Mouse (Mus musculus) forebrain, embryonic 10.5 days (tissue): Measurements from ENCODE around the gene Hoxd8. TPM values are rescaled to one million over a fixed set of nuclear protein-coding genes. Genes with fewer than 3 reads are reported as not detected.
A peak's percentile ranks its signal among the peaks of the same experiment; 100 is the strongest.

Experiments
- DNase-seq: peaks from one replicate; pipeline ENCODE4 v3.0.0-alpha.2; 2017; ENCODE audit warnings: low spot score; ENCODE audit errors: extremely low spot score
- H3K27ac ChIP-seq: fragments of 300-500 bp; sonication (generic); 2 replicates; pipeline ENCODE4 v1.5.1; 2016; ENCODE audit warnings: mild to moderate bottlenecking
- H3K27me3 ChIP-seq: fragments of 300-500 bp; sonication (generic); 2 replicates; pipeline ENCODE4 v1.6.1; 2016; ENCODE audit warnings: mild to moderate bottlenecking; ENCODE audit not compliant: poor library complexity, severe bottlenecking
- H3K36me3 ChIP-seq: fragments of 300-500 bp; sonication (generic); replicated peaks from 2 replicates; pipeline ENCODE4 v1.6.1; 2016; ENCODE audit warnings: mild to moderate bottlenecking, moderate library complexity
- H3K4me1 ChIP-seq: fragments of 300-500 bp; sonication (generic); 2 replicates; pipeline ENCODE4 v1.6.1; 2016
- H3K4me3 ChIP-seq: fragments of 300-500 bp; sonication (generic); 2 replicates; pipeline ENCODE4 v1.5.1; 2016; ENCODE audit warnings: mild to moderate bottlenecking, moderate library complexity
- H3K9me3 ChIP-seq: fragments of 300-500 bp; sonication (generic); 2 replicates; pipeline ENCODE4 v1.6.1; 2016; ENCODE audit warnings: mild to moderate bottlenecking, moderate library complexity
- WGBS: fragments of 180-500 bp; shearing (Covaris S2); methylation state at CpG from one replicate; pipeline ENCODE4 v1.1.7; 2016; 5-methylcytosine and 5-hydroxymethylcytosine counted together
- polyA plus RNA-seq: library from polyadenylated mRNA; unstranded; fragments of >200 nt; fragmentation: Nextera tagmentation; extraction: Ambion mirVana; gene quantifications from 2 replicates; pipeline ENCODE4 v1.2.1, GENCODE M21; 2016

The Hoxd8 gene
- not detected in 2 replicates for polyA plus RNA-seq

DNA sequence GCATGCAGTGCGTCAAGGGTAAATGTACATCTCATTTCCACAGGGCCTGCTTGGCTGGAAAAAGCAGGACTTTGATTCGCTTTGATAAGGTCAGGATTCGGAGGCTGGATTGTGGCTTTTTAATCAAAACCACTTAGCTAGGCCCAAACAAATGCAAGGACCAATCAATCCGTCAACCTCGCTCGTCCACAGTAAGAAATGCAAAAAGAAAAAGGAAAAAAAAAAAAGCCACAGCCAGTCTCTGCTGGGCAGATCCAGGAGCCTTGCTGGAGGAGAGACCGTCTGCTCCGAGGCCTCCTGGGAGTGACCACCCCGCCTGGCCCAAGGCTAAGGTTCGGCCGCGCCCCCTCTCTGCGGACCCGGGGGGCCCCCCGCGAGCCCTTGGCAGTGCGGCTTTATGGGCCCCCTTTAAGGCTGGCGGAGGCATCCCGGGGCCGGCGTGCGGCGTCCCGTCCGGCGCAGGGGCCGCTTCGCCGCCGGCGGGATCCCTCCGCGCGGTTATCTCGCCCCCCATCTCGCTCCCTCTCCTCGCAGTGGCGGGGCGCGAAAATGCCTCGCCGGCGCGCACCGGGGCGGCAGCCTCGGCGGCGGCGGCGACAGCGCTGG lies at the start of gene Hoxd8:
TSS of gene Hoxd8 (plus strand) at position 223 of the 606 bp plus-strand sequence.
- Histone ChIP-seq H3K27me3 (peaks cover 100% of the 10 kb centered on the region), H3K27ac (no peak within 1 kb of the TSS), H3K36me3 (no peaks in the 10 kb centered on the region), H3K9me3 (no peaks in the 10 kb centered on the region), H3K4me1 (peaks cover 16% of the 10 kb centered on the region), H3K4me3 (peak within 1 kb of the TSS; percentile 46)
- 0% methylated on average over 39 of the region's 52 CpGs for WGBS
- DNase-seq, result peak; percentile 55

GRCm38 (mm10) chr2:74654743-74655419 lies 49.5 kb upstream of the Hoxd8 start:
- Histone ChIP-seq H3K27me3 (peaks cover 100% of the 10 kb centered on the region), H3K27ac (no peak overlapping the region), H3K9me3 (0 out of 2 replicates have a peak, but pooled peaks cover 4% of the 10 kb centered on the region), H3K4me3 (peak overlapping the region; percentile 37; the same call in 1 of the 2 replicates), H3K36me3 (no peaks in the 10 kb centered on the region), H3K4me1 (peaks cover 17% of the 10 kb centered on the region)
- no peak for DNase-seq
- WGBS, result 3% methylated on average over 20 of the region's 20 CpGs

DNA sequence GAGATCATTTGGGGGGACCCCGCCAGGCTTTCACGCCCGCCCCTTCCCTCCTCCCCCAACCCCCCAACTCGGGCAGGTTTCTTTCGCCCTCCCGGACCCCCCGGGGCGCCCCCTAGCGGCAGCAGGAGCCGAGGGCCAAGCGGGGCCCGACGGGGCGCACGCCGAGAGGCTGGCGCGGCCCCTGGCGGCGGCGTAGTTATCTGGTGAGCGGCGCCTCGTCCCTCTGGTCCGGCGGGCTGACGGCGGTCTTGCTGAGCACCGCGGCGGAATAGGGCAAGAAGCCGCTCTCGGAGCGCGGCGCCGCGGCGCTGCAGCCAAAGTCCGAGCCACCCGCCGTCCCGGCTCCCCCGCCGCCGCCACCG lies 49.0 kb upstream of the Hoxd8 start:
- Histone ChIP-seq H3K4me3 (peak overlapping the region; percentile 37), H3K4me1 (peaks cover 17% of the 10 kb centered on the region), H3K36me3 (no peaks in the 10 kb centered on the region), H3K9me3 (0 out of 2 replicates have a peak, but pooled peaks cover 4% of the 10 kb centered on the region), H3K27me3 (peaks cover 100% of the 10 kb centered on the region), H3K27ac (no peak overlapping the region)
- 1% methylated on average over 45 of the region's 47 CpGs for WGBS
- no peak for DNase-seq

GRCm38 (mm10) chr2:74655821-74656631 lies 48.4 kb upstream of the Hoxd8 start:
- Histone ChIP-seq H3K36me3 (no peaks in the 10 kb centered on the region), H3K27ac (no peak overlapping the region), H3K27me3 (peaks cover 100% of the 10 kb centered on the region), H3K9me3 (0 out of 2 replicates have a peak, but pooled peaks cover 4% of the 10 kb centered on the region), H3K4me1 (peaks cover 17% of the 10 kb centered on the region), H3K4me3 (peak overlapping the region; percentile 37)
- WGBS, result under 1% methylated on average over 68 of the region's 69 CpGs
- DNase-seq, result peak; percentile 63

DNA sequence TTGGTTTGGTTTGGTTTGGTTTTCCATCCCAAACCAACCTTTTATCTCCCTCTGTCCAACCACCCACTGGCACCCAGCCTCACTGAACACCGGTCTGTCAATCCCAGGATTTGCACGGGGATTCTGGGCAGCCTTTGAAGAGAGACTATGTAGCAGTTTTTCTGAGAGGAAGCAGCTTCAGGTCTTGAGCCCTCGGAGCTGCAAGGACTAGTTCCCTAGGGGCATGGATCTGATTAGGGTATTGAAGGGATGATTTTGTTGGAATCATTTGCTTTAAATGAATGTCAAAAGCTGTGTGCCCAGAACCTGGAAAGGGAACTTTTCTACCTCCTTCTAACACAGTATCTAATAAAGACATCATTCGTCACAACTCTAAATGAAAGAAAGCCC lies 47.8 kb upstream of the Hoxd8 start:
- H3K4me3 ChIP-seq, result no peak overlapping the region
- H3K4me1 ChIP-seq, result peaks cover 18% of the 10 kb centered on the region
- peaks cover 100% of the 10 kb centered on the region for H3K27me3 ChIP-seq
- H3K9me3 ChIP-seq, result 0 out of 2 replicates have a peak, but pooled peaks cover 4% of the 10 kb centered on the region
- H3K36me3 ChIP-seq, result no peaks in the 10 kb centered on the region
- DNase-seq, result no peak
- no peak overlapping the region for H3K27ac ChIP-seq
- WGBS, result 2% methylated on average over 4 of the region's 4 CpGs

GRCm38 (mm10) chr2:74657251-74658023 lies 47.0 kb upstream of the Hoxd8 start:
- Histone ChIP-seq H3K27ac (no peak overlapping the region), H3K4me1 (peaks cover 20% of the 10 kb centered on the region), H3K9me3 (0 out of 2 replicates have a peak, but pooled peaks cover 4% of the 10 kb centered on the region), H3K27me3 (peaks cover 100% of the 10 kb centered on the region), H3K36me3 (no peaks in the 10 kb centered on the region), H3K4me3 (peak overlapping the region; percentile 15; the same call in 1 of the 2 replicates)
- 3% methylated on average over 62 of the region's 62 CpGs for WGBS
- DNase-seq, result peak; percentile 61

DNA sequence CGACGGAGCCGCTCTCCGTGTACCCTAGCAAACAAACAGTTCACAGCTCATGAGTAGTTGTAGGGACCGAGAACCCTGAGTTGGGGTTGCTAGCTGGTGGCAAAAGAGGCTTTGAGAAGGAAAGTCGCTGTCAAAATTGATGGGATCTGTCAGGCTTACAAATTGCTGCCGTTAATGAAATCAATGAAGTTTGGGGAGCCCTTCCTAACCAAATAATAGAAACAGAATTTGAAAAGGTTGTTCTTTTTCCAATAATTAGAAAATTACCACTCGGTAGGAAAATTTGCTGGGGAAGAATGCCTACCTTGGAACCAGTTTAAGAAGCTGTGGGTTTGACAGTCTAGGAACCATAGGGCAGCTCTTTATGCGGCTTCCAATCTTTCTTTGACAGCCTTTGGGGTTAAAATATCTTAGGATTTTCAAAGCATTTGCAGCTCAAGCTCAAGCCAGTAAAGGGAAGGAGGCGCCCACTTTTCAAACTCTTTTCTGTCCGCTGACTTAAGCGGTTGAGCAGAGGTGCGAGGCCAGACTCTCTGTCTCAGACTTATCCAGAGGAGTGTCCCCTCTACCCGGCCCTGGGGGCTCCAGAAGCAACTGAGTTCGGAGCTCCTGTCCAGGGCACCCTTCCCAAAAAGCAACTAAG lies 46.3 kb upstream of the Hoxd8 start:
- Histone ChIP-seq H3K4me3 (no peak overlapping the region), H3K4me1 (peaks cover 20% of the 10 kb centered on the region), H3K36me3 (no peaks in the 10 kb centered on the region), H3K9me3 (0 out of 2 replicates have a peak, but pooled peaks cover 4% of the 10 kb centered on the region), H3K27me3 (peaks cover 100% of the 10 kb centered on the region), H3K27ac (no peak overlapping the region)
- WGBS, result under 1% methylated on average over 15 of the region's 15 CpGs
- no peak for DNase-seq

DNA sequence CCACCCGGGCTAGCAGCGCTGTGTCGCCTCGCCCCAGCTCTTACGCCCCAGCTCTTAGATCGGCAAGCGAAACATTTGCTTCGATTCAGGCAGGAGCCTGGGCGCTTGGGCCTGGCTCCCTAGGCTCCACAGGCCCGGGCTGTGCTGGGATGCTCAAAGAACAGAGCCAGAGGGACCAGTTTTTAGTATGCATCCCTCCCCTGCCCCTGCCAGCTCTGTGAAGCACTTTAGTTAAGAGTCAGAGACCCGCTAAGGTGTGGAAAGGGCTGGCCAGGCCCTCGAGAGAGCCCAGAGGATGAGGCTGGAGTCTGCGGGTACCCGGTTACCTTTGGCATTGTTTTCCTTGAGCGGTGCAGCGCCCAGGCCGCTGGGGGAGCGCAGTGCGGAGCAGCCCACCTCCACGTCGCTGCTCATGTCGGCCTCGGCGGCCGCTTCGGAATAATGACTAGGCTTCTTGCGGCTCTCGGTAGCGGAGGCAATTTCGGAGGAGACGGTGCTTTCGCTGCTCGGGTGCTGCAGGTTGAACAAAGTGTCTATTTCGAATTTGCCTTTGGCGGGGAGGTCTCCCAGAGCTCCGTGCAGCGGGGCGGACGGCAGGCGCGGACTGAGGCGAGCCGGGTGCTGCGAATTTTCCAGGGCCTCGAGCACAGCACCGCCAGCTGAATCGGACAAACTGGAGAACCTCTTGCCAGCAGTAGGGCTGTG lies 45.6 kb upstream of the Hoxd8 start:
- Histone ChIP-seq H3K27me3 (peaks cover 100% of the 10 kb centered on the region), H3K4me3 (no peak overlapping the region), H3K36me3 (no peaks in the 10 kb centered on the region), H3K9me3 (0 out of 2 replicates have a peak, but pooled peaks cover 4% of the 10 kb centered on the region), H3K4me1 (peaks cover 20% of the 10 kb centered on the region), H3K27ac (no peak overlapping the region)
- DNase-seq, result peak; percentile 67
- under 1% methylated on average over 47 of the region's 47 CpGs for WGBS

DNA sequence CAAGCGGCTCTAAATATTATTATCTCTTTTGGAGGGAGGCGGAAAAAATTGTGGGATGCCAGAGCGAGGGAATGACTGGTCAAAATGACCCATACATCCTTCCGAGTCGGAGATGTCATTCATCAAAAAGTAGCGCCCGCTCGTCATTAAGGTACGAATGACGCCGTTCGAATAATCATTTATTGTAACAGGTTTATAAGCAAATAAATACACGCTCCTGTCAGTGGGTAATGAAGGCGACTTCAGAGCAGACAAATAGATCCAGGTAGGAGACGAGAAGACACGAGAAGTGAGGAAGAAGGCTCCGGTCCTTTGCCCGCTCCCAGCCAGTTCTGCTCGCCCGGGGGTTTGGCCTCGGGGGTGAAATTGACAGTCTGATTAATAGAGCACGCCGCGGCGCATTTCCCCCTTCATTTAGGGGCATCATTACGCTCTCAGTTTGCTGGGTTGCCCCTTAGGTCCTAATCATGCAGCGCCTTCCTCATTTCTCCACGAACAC lies 44.9 kb upstream of the Hoxd8 start, which contains the start of gene Evx2:
TSS of gene Evx2 (minus strand) at position 51 of the 499 bp plus-strand sequence.
- Histone ChIP-seq H3K36me3 (no peaks in the 10 kb centered on the region), H3K4me1 (peaks cover 20% of the 10 kb centered on the region), H3K9me3 (0 out of 2 replicates have a peak, but pooled peaks cover 4% of the 10 kb centered on the region), H3K27me3 (peaks cover 100% of the 10 kb centered on the region), H3K4me3 (no peak within 1 kb of the TSS), H3K27ac (no peak within 1 kb of the TSS)
- no peak for DNase-seq
- 3% methylated on average over 28 of the region's 28 CpGs for WGBS

DNA sequence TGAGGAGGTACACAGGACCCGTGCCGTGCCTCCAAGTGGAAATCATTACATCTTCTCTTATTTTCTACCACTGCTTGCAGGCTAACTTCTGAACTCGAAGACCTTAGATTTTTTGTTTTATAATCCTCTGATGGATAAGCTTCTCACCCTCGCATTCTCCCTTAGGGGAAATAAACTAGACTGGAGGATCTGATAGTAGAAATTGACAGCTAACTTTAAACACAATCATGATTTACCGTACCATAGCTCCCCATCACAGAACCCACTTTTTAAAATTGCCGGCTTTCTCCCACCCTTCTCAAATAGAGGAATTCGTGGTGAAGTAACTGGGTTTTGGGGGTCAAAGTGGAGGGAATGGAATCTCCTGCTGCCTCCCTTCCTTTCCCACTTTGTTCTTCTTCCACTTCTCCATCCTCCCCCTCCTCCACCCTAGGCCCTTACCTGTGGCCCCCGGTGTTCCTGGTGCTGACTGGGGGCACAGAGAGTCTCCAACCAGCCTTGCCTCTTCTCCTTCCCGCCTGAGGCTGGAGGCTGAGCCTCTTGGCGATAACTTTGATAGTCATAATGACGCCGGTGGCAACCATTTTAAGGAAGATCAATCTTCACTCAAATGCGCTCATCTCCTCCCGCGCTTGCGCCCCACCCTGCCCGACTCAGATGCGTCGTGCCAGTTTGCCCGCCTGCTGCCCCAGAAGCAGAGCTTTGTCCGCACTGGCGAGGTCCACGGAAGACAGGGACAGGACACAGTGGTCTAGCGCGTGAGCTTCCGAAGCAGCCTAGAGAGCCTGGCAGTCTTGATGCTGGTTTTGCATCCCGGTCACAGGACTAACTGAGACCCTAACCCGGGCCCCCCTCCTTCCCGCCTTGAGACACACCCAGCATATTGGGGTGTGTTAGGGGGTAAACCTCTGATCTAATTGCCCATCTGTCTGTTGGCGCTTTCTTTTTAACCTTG lies 43.7 kb upstream of the Hoxd8 start:
- H3K4me1 ChIP-seq, result peaks cover 16% of the 10 kb centered on the region
- no peak overlapping the region for H3K27ac ChIP-seq
- no peaks in the 10 kb centered on the region for H3K36me3 ChIP-seq
- no peak overlapping the region for H3K4me3 ChIP-seq
- DNase-seq, result peak; percentile 48
- 2% methylated on average over 30 of the region's 30 CpGs for WGBS
- peaks cover 100% of the 10 kb centered on the region for H3K27me3 ChIP-seq
- no peaks in the 10 kb centered on the region for H3K9me3 ChIP-seq
